Mouse (Mus musculus) layer of hippocampus, postnatal 25 days (tissue): Measurements from ENCODE around the gene Cmc1. TPM values are rescaled to one million over a fixed set of nuclear protein-coding genes. Genes with fewer than 3 reads are reported as not detected.

ENCODE experiments used
- DNase-seq, 2 experiments: peaks; one replicate each; pipeline ENCODE4 v3.0.0; 2022; ENCODE audit warnings: mixed read lengths in 2 of 2, low spot score in 1 of 2; ENCODE audit errors: extremely low spot score in 1 of 2
- total RNA-seq, 2 experiments: library from RNA; stranded (reverse); gene quantifications; 2 replicates each; pipeline ENCODE4 v1.2.3; 2021

The Cmc1 gene
- total RNA-seq, 2 experiments from 2014 or later, result 9.5 to 11.5 TPM

DNA sequence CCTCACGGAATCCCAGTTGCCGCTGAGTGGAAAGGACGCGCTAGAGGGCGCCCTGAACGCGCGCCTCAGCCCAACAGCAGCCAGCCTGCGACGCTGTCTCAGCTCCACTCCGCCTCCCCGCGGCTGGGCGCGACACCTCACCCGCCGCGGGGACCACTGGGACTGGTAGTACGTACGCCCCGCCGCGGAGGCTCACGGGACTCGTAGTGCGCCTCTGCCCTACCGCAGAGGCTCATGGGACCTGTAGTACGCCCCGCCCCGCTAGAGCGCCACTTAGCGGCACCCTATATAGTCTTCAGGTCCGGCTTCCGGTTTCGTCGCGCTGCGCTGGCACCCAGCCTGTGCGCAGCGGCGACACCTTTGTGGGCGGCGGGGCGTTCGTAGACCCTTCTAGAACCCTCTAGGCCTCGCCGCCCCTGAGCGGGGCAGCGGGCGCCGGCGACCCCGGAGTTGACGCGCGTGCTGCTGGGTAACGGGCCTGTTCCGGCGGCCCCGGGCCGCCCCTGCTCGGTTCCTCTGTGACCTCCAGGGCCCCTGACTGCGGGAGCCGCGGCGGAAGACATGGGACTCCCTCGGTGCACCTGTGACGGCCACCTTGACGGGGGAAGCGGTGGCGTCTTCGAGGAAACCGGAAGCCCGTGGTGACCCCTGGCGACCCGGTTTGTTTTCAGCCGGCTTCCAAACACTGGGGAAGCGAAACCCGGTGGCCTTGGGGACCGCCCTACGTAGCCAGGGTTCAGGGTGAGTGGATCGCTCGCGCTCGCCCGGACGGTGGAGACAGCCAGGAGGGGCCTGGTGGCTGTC is 109.6 kb downstream of the Cmc1 start, which contains the start of gene Azi2:
Gene Azi2 (plus strand): TSS at position 282 of the 804 bp plus-strand sequence.
- DNase-seq, result peak; percentile 95 to 96

DNA sequence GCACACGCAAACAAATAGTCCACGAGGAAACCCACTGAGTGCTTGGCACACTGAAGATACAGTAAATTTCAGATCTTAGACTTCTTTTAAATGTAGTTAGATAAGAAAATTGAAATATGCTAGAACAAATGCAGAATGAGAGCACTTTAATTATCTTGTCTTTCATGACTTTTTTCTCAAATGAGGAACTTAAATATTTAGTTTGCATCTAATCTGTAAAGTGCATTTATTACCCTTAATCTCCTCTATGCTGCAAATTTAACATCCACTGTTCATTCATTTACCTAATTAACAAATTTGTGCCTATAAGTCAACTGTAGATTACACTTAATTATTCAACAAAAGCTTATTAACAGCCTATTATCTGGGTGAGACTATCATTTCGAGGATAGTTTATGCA is 115.0 kb downstream of the Cmc1 start:
- no peak for DNase-seq

- DNase-seq, result no peak
These were observed 118.3 kb downstream of the Cmc1 start for GRCm38 (mm10) chr9:118031694-118032093.

DNA sequence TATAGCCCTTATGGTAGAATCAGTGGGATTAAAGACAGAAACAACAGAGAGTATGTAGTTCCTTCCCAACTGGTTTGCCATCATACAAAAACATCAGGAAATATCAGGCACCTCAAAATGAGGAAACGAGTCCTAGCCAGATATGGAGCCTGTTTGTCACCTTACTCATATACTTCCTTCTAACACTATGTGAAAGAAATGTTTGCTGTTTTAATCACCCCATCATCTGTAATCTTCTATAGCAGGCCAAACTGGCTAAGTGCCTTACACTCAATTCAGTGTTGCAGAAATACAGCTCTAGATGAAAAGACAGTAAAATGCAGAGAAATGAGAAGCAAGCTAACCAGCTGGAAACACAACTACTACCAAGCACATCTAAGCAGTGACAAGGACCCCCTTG is 119.7 kb downstream of the Cmc1 start:
- no peak for DNase-seq

DNA sequence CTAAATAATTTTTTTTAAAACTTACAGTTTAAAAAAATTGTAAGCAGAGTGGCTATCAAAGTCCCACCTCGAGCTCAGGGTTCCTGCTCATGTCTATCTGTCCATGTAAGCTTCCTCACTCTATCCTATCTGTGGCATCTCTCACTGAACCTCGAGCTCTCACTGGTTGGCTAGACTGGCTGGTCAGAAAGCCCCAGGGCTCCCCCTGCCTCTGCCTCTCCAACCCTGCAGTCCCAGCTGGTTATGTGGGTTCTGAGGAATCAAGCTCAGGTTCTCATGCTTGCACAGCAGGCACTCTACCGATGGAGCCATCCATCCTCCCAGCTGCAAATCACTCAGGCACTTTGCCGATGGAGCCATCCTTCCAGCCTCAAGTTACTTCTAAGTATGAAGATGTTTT is 120.5 kb downstream of the Cmc1 start:
- no peak for DNase-seq

DNA sequence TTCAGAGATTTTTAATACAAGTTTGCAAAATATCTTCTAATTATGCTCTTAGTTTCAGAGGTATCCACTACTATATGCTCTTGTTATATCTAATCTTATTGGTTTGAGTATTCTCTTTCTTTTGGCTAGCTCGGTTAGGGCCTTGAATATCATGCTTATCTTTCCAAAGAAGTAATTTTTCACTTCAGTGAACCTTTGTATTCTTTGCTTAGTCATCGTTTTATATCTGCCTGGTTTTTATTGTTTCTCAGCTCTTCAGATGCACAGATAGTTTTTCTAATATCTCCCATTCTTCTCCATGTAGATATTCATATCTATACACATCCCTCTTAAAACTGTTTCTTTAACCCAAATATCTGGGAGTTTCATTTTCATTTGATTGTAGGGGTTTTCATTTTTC is 125.0 kb downstream of the Cmc1 start:
- no peak for DNase-seq

Other genes starting within 250 kb of the Cmc1 start
- gene Azi2, start 109.7 kb downstream of the Cmc1 start, total RNA-seq, result 10 to 100 TPM; 72.3 to 76.1 TPM